Mouse (Mus musculus) testis, adult 2 months (tissue): ENCODE data around the gene Gm20388. TPM values are rescaled to one million over a fixed set of nuclear protein-coding genes. Genes with fewer than 3 reads are reported as not detected.
A peak's percentile ranks its signal among the peaks of the same experiment; 100 is the strongest.

Source experiments
- H3K27ac ChIP-seq: fragments of 200-500 bp; 2 replicates; pipeline ENCODE4 v1.5.1; 2012; ENCODE audit warnings: low read depth, low read length; ENCODE audit not compliant: control insufficient read depth, insufficient read depth
- H3K27me3 ChIP-seq: fragments of 200-500 bp; 2 replicates; pipeline ENCODE4 v1.6.1; 2012; ENCODE audit warnings: mild to moderate bottlenecking, low read length, moderate library complexity; ENCODE audit not compliant: control insufficient read depth, insufficient read depth
- H3K36me3 ChIP-seq: fragments of 200-500 bp; 2 replicates; pipeline ENCODE4 v1.6.1; 2012; ENCODE audit warnings: mild to moderate bottlenecking, low read length; ENCODE audit not compliant: control insufficient read depth, insufficient read depth
- H3K4me1 ChIP-seq: fragments of 200-500 bp; 2 replicates; pipeline ENCODE4 v1.6.1; 2012; ENCODE audit warnings: low read length; ENCODE audit not compliant: control insufficient read depth, insufficient read depth
- H3K4me3 ChIP-seq: fragments of 200-500 bp; 2 replicates; pipeline ENCODE4 v1.5.1; 2012; ENCODE audit warnings: low read depth, mild to moderate bottlenecking, low read length, moderate library complexity, mixed read lengths; ENCODE audit not compliant: control insufficient read depth
- CTCF ChIP-seq: fragments of 200-500 bp; IDR thresholded peaks from 2 replicates; pipeline ENCODE4 v1.5.1; 2012; ENCODE audit warnings: low read depth, mild to moderate bottlenecking, inconsistent platforms, low read length, moderate library complexity; ENCODE audit not compliant: control insufficient read depth, insufficient read depth, insufficient replicate concordance
- POLR2A ChIP-seq: fragments of 200-500 bp; IDR thresholded peaks from 2 replicates; pipeline ENCODE4 v1.6.1; 2012; ENCODE audit warnings: low read depth, mild to moderate bottlenecking, inconsistent platforms, low read length, moderate library complexity; ENCODE audit not compliant: control insufficient read depth
- polyA plus RNA-seq: library from polyadenylated mRNA; depleted of rRNA; stranded (reverse); fragments of >200 nt; gene quantifications from 2 replicates; pipeline ENCODE4 v1.2.3, GENCODE M21; 2012

The Gm20388 gene
- polyA plus RNA-seq, 1 experiment, result 5.6 TPM

DNA sequence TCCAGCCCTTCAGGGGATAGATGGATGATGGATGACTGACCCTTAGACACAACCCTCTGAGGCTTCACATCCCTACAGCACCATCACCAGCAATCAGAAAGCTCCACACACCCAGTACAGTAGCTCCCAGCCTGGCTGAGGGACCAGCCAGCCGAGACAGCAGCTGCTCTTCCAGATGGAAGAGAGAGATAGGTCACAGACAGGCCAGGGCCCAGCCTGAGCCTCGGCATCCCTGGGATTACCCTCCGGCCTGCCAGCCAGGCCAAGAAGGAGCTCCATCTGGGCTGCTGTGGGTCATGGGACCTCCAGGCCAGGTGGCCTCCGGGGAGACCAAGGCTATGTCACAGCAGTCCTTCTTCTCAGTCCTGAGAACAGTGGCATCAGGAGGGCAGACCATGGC is 2332.7 kb downstream of the Gm20388 start:
- Histone ChIP-seq H3K27ac (no peak overlapping the region), H3K4me3 (no peak overlapping the region), H3K4me1 (no peaks in the 10 kb centered on the region), H3K36me3 (no peaks in the 10 kb centered on the region), H3K27me3 (no peaks in the 10 kb centered on the region)
- no peak for TF ChIP-seq CTCF
- TF ChIP-seq POLR2A, result no peak

DNA sequence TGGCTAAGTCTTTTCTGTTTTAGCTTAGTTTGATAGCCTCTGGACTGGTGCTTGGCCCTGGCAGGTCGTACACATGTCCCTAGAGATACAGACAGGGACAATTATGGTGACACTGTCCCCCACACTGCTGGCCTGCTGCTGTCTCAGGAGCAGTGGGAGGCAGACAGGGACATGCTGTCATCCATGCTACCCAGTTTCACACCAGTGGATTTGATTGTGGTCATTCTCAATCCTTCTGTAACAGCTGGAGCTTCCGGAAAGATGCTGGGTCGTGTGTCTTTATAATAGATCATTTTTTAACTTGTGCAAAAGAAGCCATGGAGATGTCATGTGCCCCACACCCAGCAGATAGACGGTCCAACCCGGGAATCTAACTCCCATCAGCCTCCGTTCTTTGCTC is 2334.5 kb downstream of the Gm20388 start:
- no peaks in the 10 kb centered on the region for H3K36me3 ChIP-seq
- no peaks in the 10 kb centered on the region for H3K4me1 ChIP-seq
- H3K27me3 ChIP-seq, result no peaks in the 10 kb centered on the region
- H3K27ac ChIP-seq, result no peak overlapping the region
- H3K4me3 ChIP-seq, result no peak overlapping the region
- no peak for TF ChIP-seq CTCF
- TF ChIP-seq POLR2A, result no peak

DNA sequence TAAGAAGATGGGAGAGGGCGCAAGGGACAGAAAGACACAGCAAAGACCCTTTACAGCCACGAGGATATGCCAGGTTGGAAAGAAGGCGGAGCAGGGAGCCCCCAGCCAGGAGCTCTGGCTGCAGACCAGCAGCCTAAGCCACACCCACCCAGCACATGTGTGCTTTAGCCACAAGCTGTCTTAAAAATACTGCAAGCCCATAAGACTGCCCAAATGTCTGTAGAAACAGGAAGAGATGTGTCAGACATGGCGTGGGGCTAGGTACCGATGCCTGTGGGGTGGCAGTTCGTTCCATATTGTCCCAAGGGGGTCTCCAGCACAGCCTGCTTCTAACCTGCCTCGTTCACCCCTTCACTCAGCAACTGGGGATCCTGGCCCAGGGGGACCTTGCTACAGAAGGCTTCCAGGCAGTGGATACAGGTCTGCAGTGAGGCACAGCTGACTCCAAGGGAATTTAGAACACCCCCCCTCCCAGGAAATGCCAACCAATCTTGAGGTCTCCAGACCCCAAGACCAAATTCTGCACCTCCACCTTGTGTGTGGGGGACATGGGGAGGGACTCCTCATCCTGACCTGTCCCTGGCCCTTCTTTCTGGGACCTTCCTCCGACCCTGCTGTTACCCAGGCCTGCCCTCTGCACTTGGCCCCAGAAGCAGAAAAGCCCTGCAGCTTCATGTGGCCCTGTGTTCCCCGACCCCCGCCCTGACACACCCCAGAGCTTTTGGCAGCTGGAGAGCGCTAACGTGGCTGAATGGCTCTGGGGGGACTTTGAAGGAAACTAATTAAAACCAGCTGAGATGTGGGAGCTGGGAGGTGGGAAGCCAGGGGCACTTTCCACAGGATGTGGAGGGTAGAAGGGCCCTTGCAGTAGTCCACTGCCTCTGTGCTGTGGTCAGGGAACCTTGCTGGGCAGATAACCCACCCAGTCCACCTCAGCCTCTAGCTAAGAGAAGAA is 2335.9 kb downstream of the Gm20388 start:
- H3K36me3 ChIP-seq, result no peaks in the 10 kb centered on the region
- no peaks in the 10 kb centered on the region for H3K27me3 ChIP-seq
- TF ChIP-seq POLR2A (no peak), CTCF (no peak)
- no peaks in the 10 kb centered on the region for H3K4me1 ChIP-seq
- no peak overlapping the region for H3K4me3 ChIP-seq
- no peak overlapping the region for H3K27ac ChIP-seq

DNA sequence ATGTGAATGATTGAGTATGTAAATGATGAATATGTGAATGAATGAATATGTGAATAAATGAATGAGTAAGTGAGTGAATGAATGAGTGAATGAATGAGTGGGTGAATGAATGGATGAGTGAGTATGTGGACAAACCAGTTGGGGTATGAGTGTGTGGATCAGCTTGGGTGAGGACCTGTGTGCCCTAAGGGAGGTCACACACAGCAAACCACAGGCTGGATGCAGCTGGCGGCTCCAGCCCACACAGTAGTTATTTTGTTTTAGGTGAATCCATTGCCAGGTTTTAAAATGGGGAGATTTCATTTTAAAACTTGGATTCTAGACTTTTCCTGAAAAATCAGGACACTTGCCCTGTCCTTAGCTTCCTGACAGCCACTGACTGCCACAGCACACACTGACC is 2341.1 kb downstream of the Gm20388 start:
- no peak overlapping the region for H3K27ac ChIP-seq
- no peaks in the 10 kb centered on the region for H3K27me3 ChIP-seq
- H3K36me3 ChIP-seq, result no peaks in the 10 kb centered on the region
- peaks cover 2% of the 10 kb centered on the region; the same call in 1 of the 2 replicates for H3K4me1 ChIP-seq
- TF ChIP-seq POLR2A (no peak), CTCF (no peak)
- no peak overlapping the region for H3K4me3 ChIP-seq

DNA sequence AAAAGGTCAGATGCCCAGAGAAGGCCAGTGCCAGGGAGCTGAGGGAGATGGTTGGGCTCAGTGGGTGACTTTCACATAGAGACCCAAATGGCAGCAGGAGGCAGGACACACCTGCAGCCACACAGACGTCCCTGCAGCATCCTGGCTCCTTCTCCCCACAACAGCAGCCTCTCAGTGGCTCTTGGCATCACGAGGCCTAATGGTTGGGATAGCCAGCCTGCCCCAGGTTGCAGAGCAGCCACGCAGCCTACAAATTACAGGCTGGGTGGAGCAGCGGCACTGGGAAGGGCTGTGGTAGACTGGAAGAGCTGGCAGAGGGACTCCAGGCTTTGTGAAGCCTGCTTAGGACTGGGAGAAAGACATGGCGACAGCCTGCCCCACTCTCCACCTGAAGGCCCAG is 2341.7 kb downstream of the Gm20388 start:
- Histone ChIP-seq H3K4me1 (peaks cover 2% of the 10 kb centered on the region; the same call in 1 of the 2 replicates), H3K27me3 (no peaks in the 10 kb centered on the region), H3K4me3 (no peak overlapping the region), H3K27ac (no peak overlapping the region), H3K36me3 (no peaks in the 10 kb centered on the region)
- TF ChIP-seq POLR2A, result no peak
- no peak for TF ChIP-seq CTCF

DNA sequence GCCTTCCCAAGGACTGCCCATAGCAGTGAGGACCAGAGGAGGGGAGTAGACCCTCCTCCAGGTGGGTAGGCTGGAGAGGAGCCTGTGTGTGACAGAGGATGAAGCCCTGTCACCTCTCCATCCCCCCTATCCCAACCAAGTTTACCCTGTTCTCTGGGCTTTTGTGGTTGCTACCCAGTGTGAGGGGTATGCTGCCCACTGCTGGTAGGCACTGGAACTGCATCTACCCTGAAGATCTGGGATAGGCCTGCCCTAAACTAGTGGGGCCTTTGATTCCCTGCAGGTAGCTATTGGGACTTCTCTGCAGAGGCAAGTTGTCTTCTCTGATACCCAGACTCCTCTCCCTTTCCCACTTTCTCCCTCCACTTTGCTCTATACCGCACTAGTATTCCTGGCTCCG is 2348.7 kb downstream of the Gm20388 start:
- TF ChIP-seq POLR2A (no peak), CTCF (peak; percentile 100)
- Histone ChIP-seq H3K27me3 (no peaks in the 10 kb centered on the region), H3K4me3 (no peak overlapping the region), H3K36me3 (no peaks in the 10 kb centered on the region), H3K4me1 (peaks cover 3% of the 10 kb centered on the region; the same call in 1 of the 2 replicates), H3K27ac (no peak overlapping the region)

DNA sequence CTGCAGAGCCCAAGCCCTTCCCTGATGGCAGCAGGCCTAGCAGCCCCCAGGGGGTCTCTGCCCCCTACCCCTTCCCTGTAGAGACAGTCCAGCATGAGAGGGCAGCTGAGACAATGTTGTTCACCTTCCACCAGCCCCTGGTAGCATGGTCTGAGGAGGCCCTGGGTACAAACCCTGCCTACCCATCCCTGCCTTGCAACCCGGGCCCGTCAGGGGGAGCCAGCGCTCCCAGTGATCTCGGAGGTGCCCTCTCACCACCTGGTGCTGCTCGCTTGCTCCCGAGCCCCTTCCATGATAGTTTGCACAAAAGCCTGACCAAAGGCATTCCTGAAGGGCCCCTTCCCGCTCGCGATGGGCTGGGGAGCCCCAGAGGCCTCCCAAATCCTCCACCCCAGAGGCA is 2350.1 kb downstream of the Gm20388 start:
- H3K27me3 ChIP-seq, result no peaks in the 10 kb centered on the region
- no peak for TF ChIP-seq CTCF
- TF ChIP-seq POLR2A, result no peak
- H3K27ac ChIP-seq, result no peak overlapping the region

DNA sequence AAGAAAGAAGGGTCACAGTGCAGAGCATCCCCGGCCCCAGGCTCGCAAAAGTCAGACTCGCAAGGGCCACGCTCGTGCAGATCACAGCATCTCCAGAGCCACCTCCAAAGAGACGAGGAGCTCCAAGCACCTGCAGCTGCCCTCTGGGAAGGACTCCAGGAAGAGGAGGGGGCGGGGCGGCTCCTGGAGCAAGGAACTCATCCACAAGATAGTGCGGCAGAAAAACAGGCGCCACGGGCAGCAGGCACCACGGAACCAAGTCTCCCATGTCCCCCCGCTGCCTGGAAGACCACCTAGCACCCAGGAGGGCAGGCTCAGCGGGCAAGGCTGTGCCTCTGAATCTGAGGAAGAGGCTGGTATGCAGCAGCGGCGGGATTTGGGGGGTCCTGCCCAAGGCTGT is 2352.2 kb downstream of the Gm20388 start:
- Histone ChIP-seq H3K4me3 (no peak overlapping the region), H3K36me3 (no peaks in the 10 kb centered on the region), H3K27me3 (no peaks in the 10 kb centered on the region), H3K27ac (no peak overlapping the region), H3K4me1 (peaks cover 4% of the 10 kb centered on the region; the same call in 1 of the 2 replicates)
- TF ChIP-seq CTCF, result no peak

More for the DNA sequence above, 2350.1 kb downstream of the Gm20388 start:
- Histone ChIP-seq H3K36me3 (no peaks in the 10 kb centered on the region), H3K4me3 (no peak overlapping the region), H3K4me1 (peaks cover 4% of the 10 kb centered on the region; the same call in 1 of the 2 replicates)
